Mouse (Mus musculus): Measurements from ENCODE around the gene 2410002F23Rik.

DNA sequence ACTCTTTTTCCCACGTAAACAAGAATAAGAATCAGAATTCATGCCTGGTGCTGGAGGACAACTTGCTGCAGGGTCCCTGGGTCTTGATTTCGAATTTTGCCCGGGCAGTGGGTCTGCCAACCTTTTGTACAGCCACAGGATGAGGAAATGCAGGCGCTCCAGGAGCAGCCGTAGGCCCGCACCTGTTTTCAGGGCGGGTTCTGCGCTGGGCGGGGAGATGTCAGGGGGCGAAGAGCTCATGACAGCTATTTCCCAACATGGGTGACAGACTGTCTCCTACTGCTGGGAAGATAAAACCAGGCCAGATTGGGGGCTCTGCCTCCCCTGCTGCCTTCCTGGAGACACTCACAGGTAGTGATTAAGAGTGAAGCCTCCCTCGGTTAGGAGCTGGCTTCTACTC is 27.6 kb downstream of the 2410002F23Rik start:
- no peak for TF ChIP-seq CTCF (IDR thresholded peaks at IDR 0.05; ENCODE audit: insufficient read depth, low read length)
- TF ChIP-seq POLR2A (IDR thresholded peaks at IDR 0.05; ENCODE audit: borderline replicate concordance, extremely low read depth, low read depth, low read length), result no peak

Data from lung, adult 2 months (tissue).